Mouse (Mus musculus) brain, embryonic 14.5 days (tissue): ENCODE measurements around the gene Ppp5c.

Source experiments
- CTCF ChIP-seq: fragments of 200-500 bp; IDR thresholded peaks from 2 replicates; pipeline ENCODE4 v1.5.1; 2012; ENCODE audit warnings: inconsistent platforms, mild to moderate bottlenecking, moderate library complexity, borderline replicate concordance; ENCODE audit not compliant: insufficient read depth, insufficient read length; ENCODE audit errors: extremely low read depth
- POLR2A ChIP-seq: fragments of 200-500 bp; IDR thresholded peaks from 2 replicates; pipeline ENCODE4 v1.6.1; 2012; ENCODE audit warnings: mild to moderate bottlenecking, inconsistent platforms, borderline replicate concordance; ENCODE audit not compliant: poor library complexity, insufficient read depth, insufficient read length, severe bottlenecking; ENCODE audit errors: extremely low read depth

DNA sequence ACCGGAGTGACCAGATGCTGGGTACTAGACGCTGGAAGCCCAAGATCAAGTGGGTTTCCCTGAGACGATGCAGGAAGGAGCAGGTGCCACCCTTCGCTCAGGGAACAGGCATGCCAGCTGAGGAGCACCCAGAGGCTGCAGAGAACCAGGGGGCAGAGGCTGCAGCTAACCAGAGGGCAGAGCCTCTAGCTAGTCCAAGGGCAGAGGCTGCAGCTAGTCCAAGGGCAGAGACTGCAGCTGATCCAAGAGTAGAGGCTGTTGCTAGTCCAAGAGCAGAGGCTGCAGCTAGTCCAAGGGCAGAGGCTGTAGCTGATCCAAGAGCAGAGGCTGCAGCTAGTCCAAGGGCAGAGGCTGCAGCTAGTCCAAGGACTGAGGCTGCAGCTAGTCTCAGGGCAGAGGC is 32.4 kb downstream of the Ppp5c start:
- TF ChIP-seq CTCF (no peak), POLR2A (no peak)
